Mouse (Mus musculus): ENCODE data around the gene L3mbtl2.

- no peak for TF ChIP-seq POLR2A (IDR thresholded peaks at IDR 0.05; ENCODE audit: borderline replicate concordance, extremely low read depth, low read depth, low read length)
- TF ChIP-seq CTCF (IDR thresholded peaks at IDR 0.05; ENCODE audit: insufficient read depth, low read length), result no peak
These were observed 50.1 kb downstream of the L3mbtl2 start for GRCm38 (mm10) chr15:81713742-81714141.
